Mouse (Mus musculus) cortical plate, adult 2 months (tissue): ENCODE data around the gene Gpc5. TPM values are rescaled to one million over a fixed set of nuclear protein-coding genes. Genes with fewer than 3 reads are reported as not detected.

ENCODE experiments used
- H3K27ac ChIP-seq: fragments of 200-500 bp; 2 replicates; pipeline ENCODE4 v1.5.1; 2012; ENCODE audit warnings: low read length, control low read depth, inconsistent platforms; ENCODE audit not compliant: insufficient read depth
- H3K4me1 ChIP-seq: fragments of 200-500 bp; 2 replicates; pipeline ENCODE4 v1.6.1; 2011; ENCODE audit warnings: low read length; ENCODE audit not compliant: control insufficient read depth, insufficient read depth
- H3K4me3 ChIP-seq: fragments of 200-500 bp; 2 replicates; pipeline ENCODE4 v1.5.1; 2011; ENCODE audit warnings: mild to moderate bottlenecking, low read length, control low read depth; ENCODE audit not compliant: insufficient read depth
- CTCF ChIP-seq: fragments of 200-500 bp; IDR thresholded peaks from 2 replicates; pipeline ENCODE4 v1.5.1; 2011; ENCODE audit warnings: mild to moderate bottlenecking, control low read depth, low read length; ENCODE audit not compliant: insufficient read depth; ENCODE audit errors: extremely low read depth
- POLR2A ChIP-seq: fragments of 200-500 bp; IDR thresholded peaks from 2 replicates; pipeline ENCODE4 v1.6.1; 2011; ENCODE audit warnings: mild to moderate bottlenecking, low read length, control low read depth; ENCODE audit not compliant: insufficient read depth; ENCODE audit errors: extremely low read depth
- polyA plus RNA-seq: library from polyadenylated mRNA; depleted of rRNA; stranded (reverse); fragments of >200 nt; gene quantifications from 2 replicates; pipeline ENCODE4 v1.2.3, GENCODE M21; 2012

The Gpc5 gene
- polyA plus RNA-seq, 1 experiment = 49.6 TPM

GRCm38 (mm10) chr14:115240621-115241373 is 148.8 kb downstream of the Gpc5 start:
- TF ChIP-seq CTCF (no peak), POLR2A (no peak)
- H3K27ac ChIP-seq = no peak overlapping the region
- H3K4me1 ChIP-seq = no peaks in the 10 kb centered on the region
- no peak overlapping the region for H3K4me3 ChIP-seq

GRCm38 (mm10) chr14:115250537-115250936 is 158.5 kb downstream of the Gpc5 start:
- Histone ChIP-seq H3K4me1 (no peaks in the 10 kb centered on the region), H3K4me3 (no peak overlapping the region), H3K27ac (no peak overlapping the region)
- TF ChIP-seq CTCF (no peak), POLR2A (no peak)

- TF ChIP-seq POLR2A = no peak
- TF ChIP-seq CTCF = no peak
- Histone ChIP-seq H3K4me1 (no peaks in the 10 kb centered on the region), H3K27ac (no peak overlapping the region), H3K4me3 (no peak overlapping the region)
Observed at GRCm38 (mm10) chr14:115251791-115252190, 159.8 kb downstream of the Gpc5 start.

- no peak overlapping the region for H3K4me3 ChIP-seq
- H3K27ac ChIP-seq = no peak overlapping the region
- H3K4me1 ChIP-seq = no peaks in the 10 kb centered on the region
- TF ChIP-seq POLR2A = no peak
- TF ChIP-seq CTCF = no peak
Observed at GRCm38 (mm10) chr14:115253155-115253554, 161.1 kb downstream of the Gpc5 start.

- no peaks in the 10 kb centered on the region for H3K4me1 ChIP-seq
- no peak overlapping the region for H3K4me3 ChIP-seq
- TF ChIP-seq CTCF = no peak
- TF ChIP-seq POLR2A = no peak
- H3K27ac ChIP-seq = no peak overlapping the region
Observed at GRCm38 (mm10) chr14:115253685-115254084, 161.7 kb downstream of the Gpc5 start.

- TF ChIP-seq POLR2A = no peak
- no peak for TF ChIP-seq CTCF
- H3K4me1 ChIP-seq = no peaks in the 10 kb centered on the region
- no peak overlapping the region for H3K27ac ChIP-seq
- no peak overlapping the region for H3K4me3 ChIP-seq
Observed at GRCm38 (mm10) chr14:115269703-115270402, 177.8 kb downstream of the Gpc5 start.

GRCm38 (mm10) chr14:115270445-115270844 is 178.4 kb downstream of the Gpc5 start:
- Histone ChIP-seq H3K4me3 (no peak overlapping the region), H3K4me1 (no peaks in the 10 kb centered on the region), H3K27ac (no peak overlapping the region)
- TF ChIP-seq CTCF (no peak), POLR2A (no peak)

- TF ChIP-seq POLR2A (no peak), CTCF (no peak)
Observed at GRCm38 (mm10) chr14:115282782-115283181, 190.8 kb downstream of the Gpc5 start.

GRCm38 (mm10) chr14:115324247-115324646 is 232.2 kb downstream of the Gpc5 start:
- Histone ChIP-seq H3K4me3 (no peak overlapping the region), H3K27ac (no peak overlapping the region), H3K4me1 (no peaks in the 10 kb centered on the region)
- TF ChIP-seq CTCF (no peak), POLR2A (no peak)

More at GRCm38 (mm10) chr14:115282782-115283181, 190.8 kb downstream of the Gpc5 start:
- Histone ChIP-seq H3K27ac (no peak overlapping the region), H3K4me3 (no peak overlapping the region), H3K4me1 (no peaks in the 10 kb centered on the region)

GRCm38 (mm10) chr14:115326426-115326825 is 234.4 kb downstream of the Gpc5 start:
- no peak for TF ChIP-seq POLR2A
- TF ChIP-seq CTCF = no peak
- H3K4me3 ChIP-seq = no peak overlapping the region

More at GRCm38 (mm10) chr14:115326426-115326825, 234.4 kb downstream of the Gpc5 start:
- Histone ChIP-seq H3K4me1 (no peaks in the 10 kb centered on the region), H3K27ac (no peak overlapping the region)
